ENCODE assay signal across 8 mouse cellular contexts in the genomic region with DNA sequence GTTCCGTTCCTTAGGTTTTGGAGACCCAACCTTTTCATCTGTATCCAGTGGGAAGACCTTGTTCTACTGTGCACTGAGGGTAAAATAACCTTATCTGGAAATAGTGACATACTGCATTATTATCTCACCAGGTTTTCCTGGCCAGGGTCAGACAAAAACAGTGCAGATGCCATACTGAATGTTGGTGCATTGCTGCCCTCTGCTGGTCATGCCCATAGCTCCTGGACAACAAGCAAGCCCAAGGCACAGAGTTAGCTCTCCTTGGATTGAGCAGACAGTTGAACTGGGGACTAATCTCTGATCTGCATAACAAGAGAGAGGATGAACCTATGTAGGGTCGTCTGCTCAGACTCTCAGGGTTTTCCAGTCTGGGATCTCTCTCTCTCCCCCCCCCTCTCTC. TPM values are rescaled to one million over a fixed set of nuclear protein-coding genes. Genes with fewer than 3 reads are reported as not detected.
DNase-seq lines count a peak whose midpoint lies in the region; ATAC-seq and TF ChIP-seq lines count a peak whose summit lies in the region.

No protein-coding gene starts in this region.

- H3K4me2 ChIP-seq in embryonic facial prominence, embryonic 15.5 days (replicated peaks), result no peak overlapping the region
- no peak overlapping the region for H3K4me2 ChIP-seq in heart, embryonic 12.5 days
- no peak overlapping the region for H3K4me2 ChIP-seq in kidney, embryonic 15.5 days

- no peaks in the 10 kb centered on the region for H3K79me2 ChIP-seq in C2C12 (ENCODE audit: control insufficient read depth, insufficient read depth)

- H3K36me3 ChIP-seq in C2C12 (ENCODE audit: control insufficient read depth, insufficient read depth), result no peaks in the 10 kb centered on the region
- H3K36me3 ChIP-seq in embryonic facial prominence, embryonic 15.5 days, result no peaks in the 10 kb centered on the region
- no peaks in the 10 kb centered on the region for H3K36me3 ChIP-seq in heart, embryonic 12.5 days
- no peaks in the 10 kb centered on the region for H3K36me3 ChIP-seq in kidney, embryonic 15.5 days
- no peaks in the 10 kb centered on the region for H3K36me3 ChIP-seq in splenic B cell, adult 2 months (ENCODE audit: control insufficient read depth, insufficient read depth, low read length, poor library complexity, severe bottlenecking)

- H3K79me3 ChIP-seq in C2C12 (ENCODE audit: low read depth), result no peaks in the 10 kb centered on the region

- peak; percentile 87 for TF ChIP-seq CTCF in C2C12 (IDR thresholded peaks at IDR 0.05; ENCODE audit: control insufficient read depth, insufficient read depth, insufficient read length)
- peak; percentile 95 for TF ChIP-seq CTCF in bone marrow, adult 2 months (IDR thresholded peaks at IDR 0.05; ENCODE audit: control insufficient read depth, insufficient read depth, low read length)

- H3K27ac ChIP-seq in bone marrow, adult 2 months (ENCODE audit: control insufficient read depth, insufficient read depth, low read depth, low read length, poor library complexity), result no peak overlapping the region
- H3K27ac ChIP-seq in embryonic facial prominence, embryonic 15.5 days (replicated peaks), result no peak overlapping the region
- no peak overlapping the region for H3K27ac ChIP-seq in heart, embryonic 12.5 days (ENCODE audit: poor library complexity, severe bottlenecking)
- no peak overlapping the region for H3K27ac ChIP-seq in kidney, embryonic 15.5 days

- peak; percentile 74; the same call in 1 of the 2 replicates for ATAC-seq in embryonic facial prominence, embryonic 15.5 days (ENCODE audit: insufficient number of reproducible peaks, low FRiP score, low TSS enrichment, low read depth)
- ATAC-seq in heart, embryonic 12.5 days (ENCODE audit: insufficient number of reproducible peaks, low FRiP score), result peak; percentile 78
- peak; percentile 46; the same call in 1 of the 2 replicates for ATAC-seq in kidney, embryonic 15.5 days (replicated peaks; ENCODE audit: low FRiP score)

- H3K9ac ChIP-seq in embryonic facial prominence, embryonic 15.5 days, result no peak overlapping the region
- 0 out of 2 replicates have a peak overlapping the region, but pooled peaks have one; percentile 25 for H3K9ac ChIP-seq in heart, embryonic 12.5 days
- no peak overlapping the region for H3K9ac ChIP-seq in kidney, embryonic 15.5 days

- TF ChIP-seq POLR2A in bone marrow, adult 2 months (IDR thresholded peaks at IDR 0.05; ENCODE audit: borderline replicate concordance, control insufficient read depth, low read depth, low read length), result no peak

- no peaks in the 10 kb centered on the region for H3K27me3 ChIP-seq in C2C12 (ENCODE audit: control insufficient read depth, insufficient read depth, insufficient read length)
- H3K27me3 ChIP-seq in embryonic facial prominence, embryonic 15.5 days, result no peaks in the 10 kb centered on the region
- H3K27me3 ChIP-seq in heart, embryonic 12.5 days (replicated peaks), result no peaks in the 10 kb centered on the region
- H3K27me3 ChIP-seq in kidney, embryonic 15.5 days, result no peaks in the 10 kb centered on the region
- H3K27me3 ChIP-seq in splenic B cell, adult 2 months (ENCODE audit: control insufficient read depth, insufficient read depth, low read length, poor library complexity, severe bottlenecking), result no peaks in the 10 kb centered on the region

- H3K4me1 ChIP-seq in bone marrow, adult 2 months (ENCODE audit: control insufficient read depth, insufficient read depth, low read length), result no peaks in the 10 kb centered on the region
- H3K4me1 ChIP-seq in embryonic facial prominence, embryonic 15.5 days, result peaks cover 8% of the 10 kb centered on the region; the same call in 1 of the 2 replicates
- H3K4me1 ChIP-seq in heart, embryonic 12.5 days (replicated peaks), result peaks cover 25% of the 10 kb centered on the region
- H3K4me1 ChIP-seq in kidney, embryonic 15.5 days, result peaks cover 2% of the 10 kb centered on the region; the same call in 1 of the 2 replicates

- 42% methylated on average over 2 of the region's 2 CpGs for WGBS in bone marrow, adult 2 months
- 38% methylated on average over 2 of the region's 2 CpGs for WGBS in embryonic facial prominence, embryonic 15.5 days
- WGBS in heart, embryonic 12.5 days, result 28% methylated on average over 2 of the region's 2 CpGs
- 34% methylated on average over 2 of the region's 2 CpGs for WGBS in kidney, embryonic 15.5 days

- peak; percentile 84 for DNase-seq in liver
- peak; percentile 90 for DNase-seq in naive thymus-derived CD4-positive, alpha-beta T cell, adult 2 months (ENCODE audit: low read depth)
- peak; percentile 92 for DNase-seq in splenic B cell, adult 2 months (ENCODE audit: low read depth, low spot score)

- H3ac ChIP-seq in C2C12 (ENCODE audit: control insufficient read depth, insufficient read length, low read depth), result no peak overlapping the region

- H3K4me3 ChIP-seq in C2C12 (ENCODE audit: insufficient read depth, poor library complexity, severe bottlenecking), result no peak overlapping the region
- no peak overlapping the region for H3K4me3 ChIP-seq in bone marrow, adult 2 months (replicated peaks; ENCODE audit: control insufficient read depth, low read depth, low read length)
- H3K4me3 ChIP-seq in embryonic facial prominence, embryonic 15.5 days (replicated peaks), result no peak overlapping the region
- H3K4me3 ChIP-seq in heart, embryonic 12.5 days, result no peak overlapping the region
- no peak overlapping the region for H3K4me3 ChIP-seq in kidney, embryonic 15.5 days (replicated peaks)

- H3K9me3 ChIP-seq in embryonic facial prominence, embryonic 15.5 days (replicated peaks), result no peaks in the 10 kb centered on the region
- no peaks in the 10 kb centered on the region for H3K9me3 ChIP-seq in heart, embryonic 12.5 days (replicated peaks)
- no peaks in the 10 kb centered on the region for H3K9me3 ChIP-seq in kidney, embryonic 15.5 days (replicated peaks)

TF ChIP-seq in C2C12, 6 proteins besides CTCF, POLR2A, EP300 and RAD21:
- no peak for TF ChIP-seq MYOD1 (IDR thresholded peaks at IDR 0.05; ENCODE audit: control insufficient read depth, insufficient read length, low read depth)
- TF ChIP-seq FOSL1 (IDR thresholded peaks at IDR 0.05; ENCODE audit: insufficient read depth, low read length, poor library complexity, severe bottlenecking), result no peak

RNA-seq across cellular contexts. Expression of a gene that starts 12.9 kb away (rescaled TPM):
- 3.5 TPM for polyA plus RNA-seq in C2C12 (2012; fragmentation: generic; extraction: Trizol)
- 0.86 and 2.1 TPM in 2 replicates for polyA plus RNA-seq in bone marrow, adult 2 months (2011; ENCODE audit: insufficient read depth, insufficient read length, low replicate concordance, missing spikeins)
- polyA plus RNA-seq in embryonic facial prominence, embryonic 15.5 days (2015; fragmentation: Nextera tagmentation; extraction: Ambion mirVana), result 41.4 and 44.8 TPM in 2 replicates
- 25.2 and 30.0 TPM in 2 replicates for polyA plus RNA-seq in heart, embryonic 12.5 days (2016; fragmentation: Nextera tagmentation; extraction: Ambion mirVana)
- 41.4 and 43.0 TPM in 2 replicates for polyA plus RNA-seq in kidney, embryonic 15.5 days (2015; fragmentation: Nextera tagmentation; extraction: Ambion mirVana)

RNA-seq across cellular contexts. Expression of a gene that starts 16.5 kb away (rescaled TPM):
- 1.6 TPM for polyA plus RNA-seq in C2C12 (2012; fragmentation: generic; extraction: Trizol)
- 1.5 and 2.9 TPM in 2 replicates for polyA plus RNA-seq in bone marrow, adult 2 months (2011; ENCODE audit: insufficient read depth, insufficient read length, low replicate concordance, missing spikeins)
- 3.2 and 3.6 TPM in 2 replicates for polyA plus RNA-seq in embryonic facial prominence, embryonic 15.5 days (2015; fragmentation: Nextera tagmentation; extraction: Ambion mirVana)
- polyA plus RNA-seq in heart, embryonic 12.5 days (2016; fragmentation: Nextera tagmentation; extraction: Ambion mirVana), result 0.76 and 0.91 TPM in 2 replicates
- polyA plus RNA-seq in kidney, embryonic 15.5 days (2015; fragmentation: Nextera tagmentation; extraction: Ambion mirVana), result 0.94 and 1.4 TPM in 2 replicates
